Mouse (Mus musculus) small intestine, adult 2 months (tissue): Measurements from ENCODE around the gene Syne1. TPM values are rescaled to one million over a fixed set of nuclear protein-coding genes. Genes with fewer than 3 reads are reported as not detected.

Experiments used
- H3K27ac ChIP-seq: fragments of 200-500 bp; 2 replicates; pipeline ENCODE4 v1.5.1; 2012; ENCODE audit warnings: low read depth, low read length, control low read depth, inconsistent platforms; ENCODE audit not compliant: insufficient read depth
- H3K27me3 ChIP-seq: fragments of 200-500 bp; 2 replicates; pipeline ENCODE4 v1.6.1; 2012; ENCODE audit warnings: mild to moderate bottlenecking, moderate library complexity, low read length, inconsistent platforms; ENCODE audit not compliant: control insufficient read depth, insufficient read depth
- H3K36me3 ChIP-seq: fragments of 200-500 bp; 2 replicates; pipeline ENCODE4 v1.6.1; 2012; ENCODE audit warnings: mild to moderate bottlenecking, low read length, control low read depth, inconsistent platforms; ENCODE audit not compliant: control insufficient read depth, insufficient read depth
- H3K4me1 ChIP-seq: fragments of 200-500 bp; 2 replicates; pipeline ENCODE4 v1.6.1; 2012; ENCODE audit warnings: low read length, inconsistent platforms, mixed read lengths; ENCODE audit not compliant: control insufficient read depth, insufficient read depth, insufficient read length
- H3K4me3 ChIP-seq: fragments of 200-500 bp; 2 replicates; pipeline ENCODE4 v1.5.1; 2012; ENCODE audit warnings: low read depth, mild to moderate bottlenecking, control low read depth, inconsistent platforms, low read length, moderate library complexity
- CTCF ChIP-seq: fragments of 200-500 bp; IDR thresholded peaks from 2 replicates; pipeline ENCODE4 v1.5.1; 2012; ENCODE audit warnings: low read depth, mild to moderate bottlenecking, control low read depth, inconsistent platforms, low read length, moderate library complexity, mixed read lengths; ENCODE audit not compliant: insufficient replicate concordance, insufficient read length; ENCODE audit errors: extremely low read depth
- POLR2A ChIP-seq: fragments of 200-500 bp; IDR thresholded peaks from 2 replicates; pipeline ENCODE4 v1.6.1; 2012; ENCODE audit warnings: low read depth, mild to moderate bottlenecking, control low read depth, inconsistent platforms, low read length, moderate library complexity
- WGBS: fragments of 180-500 bp; shearing (Covaris S2); methylation state at CpG from one replicate; pipeline ENCODE4 v1.1.7; 2018; 5-methylcytosine and 5-hydroxymethylcytosine counted together
- polyA plus RNA-seq: library from polyadenylated mRNA; depleted of rRNA; stranded (reverse); fragments of >200 nt; gene quantifications from 2 replicates; pipeline ENCODE4 v1.2.3, GENCODE M21; 2012; rRNA removed

Syne1 gene
- polyA plus RNA-seq: 6.9 and 10.0 TPM in 2 replicates

DNA sequence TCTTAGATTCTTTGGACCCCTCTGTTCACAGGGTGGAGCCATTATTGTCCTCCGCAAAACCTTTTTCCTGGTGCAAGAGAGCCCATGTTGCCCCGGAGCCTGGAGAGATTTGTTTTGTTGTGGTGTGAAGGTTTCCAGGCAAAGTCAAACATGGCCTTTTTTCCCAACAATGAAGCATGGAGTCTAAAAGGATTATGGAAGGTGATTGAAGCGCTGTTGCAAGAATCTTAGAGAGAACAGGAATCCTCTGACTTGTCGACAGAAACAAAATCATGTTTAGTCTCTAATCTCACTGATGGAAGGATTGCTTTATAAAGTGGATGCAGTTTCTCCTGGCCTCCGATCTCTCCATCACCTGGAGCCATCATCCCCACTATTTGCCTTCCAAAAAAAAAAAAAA lies at the start of gene Syne1:
Gene Syne1, minus strand, starts transcription at position 101 of the 400 bp plus-strand sequence.
- H3K4me3 ChIP-seq: peak within 1 kb of the TSS; percentile 57
- WGBS: 76% methylated on average over 5 of the region's 5 CpGs
- no peaks in the 10 kb centered on the region for H3K36me3 ChIP-seq
- H3K4me1 ChIP-seq: no peaks in the 10 kb centered on the region
- TF ChIP-seq CTCF (no peak), POLR2A (no peak)
- H3K27me3 ChIP-seq: no peaks in the 10 kb centered on the region; the same call in 1 of the 2 replicates
- peak within 1 kb of the TSS; percentile 7; the same call in 1 of the 2 replicates for H3K27ac ChIP-seq

- no peaks in the 10 kb centered on the region for H3K36me3 ChIP-seq
- 13% methylated on average over 7 of the region's 7 CpGs for WGBS
- no peak overlapping the region for H3K4me3 ChIP-seq
- no peaks in the 10 kb centered on the region for H3K4me1 ChIP-seq
- no peak overlapping the region for H3K27ac ChIP-seq
- no peak for TF ChIP-seq POLR2A
- peak; percentile 49; the same call in 1 of the 2 replicates for TF ChIP-seq CTCF
- no peaks in the 10 kb centered on the region; the same call in 1 of the 2 replicates for H3K27me3 ChIP-seq
Measured at GRCm38 (mm10) chr10:5600123-5600522, 48.8 kb upstream of the Syne1 start.

GRCm38 (mm10) chr10:5596559-5596958 lies 45.3 kb upstream of the Syne1 start:
- H3K4me1 ChIP-seq: no peaks in the 10 kb centered on the region
- H3K4me3 ChIP-seq: no peak overlapping the region
- WGBS: 22% methylated on average over 6 of the region's 6 CpGs
- TF ChIP-seq POLR2A (no peak), CTCF (no peak)
- H3K27me3 ChIP-seq: no peaks in the 10 kb centered on the region; the same call in 1 of the 2 replicates
- no peaks in the 10 kb centered on the region for H3K36me3 ChIP-seq
- H3K27ac ChIP-seq: no peak overlapping the region

- Histone ChIP-seq H3K27ac (no peak overlapping the region), H3K4me1 (no peaks in the 10 kb centered on the region), H3K4me3 (no peak overlapping the region), H3K27me3 (no peaks in the 10 kb centered on the region; the same call in 1 of the 2 replicates), H3K36me3 (no peaks in the 10 kb centered on the region)
- TF ChIP-seq CTCF: no peak
- TF ChIP-seq POLR2A: no peak
- 58% methylated on average over 5 of the region's 5 CpGs for WGBS
Measured at GRCm38 (mm10) chr10:5594457-5594856, 43.2 kb upstream of the Syne1 start.

DNA sequence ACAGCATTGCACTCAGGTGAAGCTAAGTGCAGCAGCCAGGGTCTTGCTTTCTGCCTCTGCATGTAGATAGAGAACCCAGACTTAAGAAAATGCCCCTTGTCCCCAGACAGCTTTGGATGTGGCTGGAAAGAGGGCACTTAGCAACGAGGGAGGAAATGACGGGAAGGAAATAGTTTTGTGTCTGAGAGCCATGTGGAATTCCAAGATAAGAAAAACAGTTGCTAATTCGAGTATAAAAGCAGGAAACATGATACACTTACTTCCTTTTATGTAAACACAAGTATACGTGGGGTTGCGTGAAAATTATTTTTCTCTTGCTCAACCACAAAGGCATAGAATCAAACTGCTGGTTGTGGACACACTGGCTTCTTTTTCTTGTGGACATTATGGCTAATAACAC lies 42.2 kb upstream of the Syne1 start, which contains the start of gene Myct1:
Gene Myct1, plus strand, starts transcription at position 312 of the 400 bp plus-strand sequence.
- Histone ChIP-seq H3K4me3 (no peak within 1 kb of the TSS), H3K27me3 (no peaks in the 10 kb centered on the region; the same call in 1 of the 2 replicates), H3K27ac (no peak within 1 kb of the TSS), H3K36me3 (no peaks in the 10 kb centered on the region), H3K4me1 (no peaks in the 10 kb centered on the region)
- 21% methylated on average over 5 of the region's 5 CpGs for WGBS
- TF ChIP-seq POLR2A: no peak
- no peak for TF ChIP-seq CTCF

DNA sequence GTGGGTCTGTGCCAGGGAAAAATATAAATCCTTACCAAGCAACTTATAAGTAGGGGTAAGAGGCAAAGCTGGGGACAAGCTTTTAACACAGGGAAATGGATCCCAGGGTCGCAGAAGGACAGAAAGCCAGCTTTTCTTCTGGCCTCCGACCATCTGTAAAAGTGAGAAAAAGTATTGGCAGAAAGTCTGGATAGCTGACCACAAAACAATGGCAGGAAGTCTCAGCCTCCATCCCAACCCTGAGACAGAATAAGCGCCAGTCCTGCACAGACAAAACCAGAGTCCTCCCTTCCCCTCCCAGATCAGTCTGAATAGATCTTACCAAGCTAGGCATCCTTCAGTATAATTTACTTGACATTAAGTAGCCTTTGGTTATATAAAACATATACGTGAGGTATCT lies 40.7 kb upstream of the Syne1 start:
- Histone ChIP-seq H3K27me3 (no peaks in the 10 kb centered on the region; the same call in 1 of the 2 replicates), H3K27ac (0 out of 2 replicates have a peak overlapping the region, but pooled peaks have one; percentile 27), H3K36me3 (no peaks in the 10 kb centered on the region), H3K4me1 (no peaks in the 10 kb centered on the region), H3K4me3 (no peak overlapping the region)
- 73% methylated on average over 4 of the region's 4 CpGs for WGBS
- TF ChIP-seq POLR2A (no peak), CTCF (no peak)

DNA sequence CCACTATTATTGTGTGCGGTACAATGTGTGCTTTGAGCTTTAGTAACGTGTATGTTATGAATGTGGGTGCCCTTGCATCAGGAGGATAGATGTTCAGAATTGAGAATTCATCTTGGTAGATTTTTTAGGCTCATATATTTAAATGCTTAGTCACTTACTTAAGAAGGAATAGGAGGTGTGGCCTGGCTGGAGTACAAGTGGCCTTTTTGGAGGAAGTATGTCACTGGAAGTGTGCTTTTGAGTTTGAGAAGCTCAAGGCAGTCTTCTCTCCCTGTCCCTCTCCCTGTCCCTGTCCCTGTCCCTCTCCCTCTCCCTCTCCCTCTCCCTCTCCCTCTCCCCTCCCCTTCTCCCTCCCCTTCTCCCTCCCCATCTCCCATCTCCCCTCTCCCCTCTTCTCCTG lies 39.8 kb upstream of the Syne1 start:
- no peaks in the 10 kb centered on the region for H3K36me3 ChIP-seq
- no peaks in the 10 kb centered on the region for H3K27me3 ChIP-seq
- H3K4me1 ChIP-seq: no peaks in the 10 kb centered on the region
- no peak overlapping the region for H3K27ac ChIP-seq
- WGBS: 83% methylated on average over 2 of the region's 2 CpGs
- H3K4me3 ChIP-seq: no peak overlapping the region
- TF ChIP-seq CTCF: no peak
- no peak for TF ChIP-seq POLR2A

DNA sequence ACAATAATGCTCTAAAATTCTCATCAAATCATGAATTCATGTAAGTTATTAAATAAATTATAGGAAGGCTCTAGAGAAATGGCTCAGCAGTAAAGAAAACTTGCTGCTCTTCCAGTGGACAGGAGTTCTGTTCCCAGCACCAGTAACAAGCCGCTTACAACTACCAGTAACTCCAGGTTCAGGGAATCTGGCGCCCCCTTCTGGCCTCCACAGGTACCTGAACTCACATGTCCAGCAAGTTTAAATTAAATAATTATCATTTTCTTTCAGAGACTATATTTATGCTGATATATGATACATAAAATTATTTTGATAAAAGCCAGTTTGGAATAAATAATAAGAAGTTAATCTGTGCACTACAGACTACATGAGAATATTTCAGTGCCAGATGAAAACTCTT lies 22.0 kb upstream of the Syne1 start:
- no peaks in the 10 kb centered on the region for H3K27me3 ChIP-seq
- H3K27ac ChIP-seq: no peak overlapping the region
- H3K4me3 ChIP-seq: no peak overlapping the region
- WGBS: 62% methylated on average over 2 of the region's 2 CpGs
- no peaks in the 10 kb centered on the region for H3K36me3 ChIP-seq
- TF ChIP-seq CTCF: peak; percentile 26; the same call in 1 of the 2 replicates
- no peak for TF ChIP-seq POLR2A
- H3K4me1 ChIP-seq: no peaks in the 10 kb centered on the region
